Mouse (Mus musculus) embryonic facial prominence, embryonic 13.5 days (tissue): ENCODE results near the gene Hadhb. TPM values are rescaled to one million over a fixed set of nuclear protein-coding genes. Genes with fewer than 3 reads are reported as not detected.

ENCODE experiments used
- ATAC-seq: fragments of 200-750 bp; cut with Nextera tagmentation; 2 replicates; pipeline ENCODE4 v1.8.0; 2017; ENCODE audit warnings: low read depth; ENCODE audit not compliant: insufficient number of reproducible peaks, insufficient read depth, low FRiP score, low TSS enrichment
- H3K27ac ChIP-seq: fragments of 300-500 bp; sonication (generic); 2 replicates; pipeline ENCODE4 v1.5.1; 2015; ENCODE audit warnings: moderate library complexity, mild to moderate bottlenecking, inconsistent platforms
- H3K27me3 ChIP-seq: fragments of 300-500 bp; sonication (generic); 2 replicates; pipeline ENCODE4 v1.6.1; 2015; ENCODE audit warnings: mild to moderate bottlenecking, inconsistent platforms
- H3K36me3 ChIP-seq: fragments of 300-500 bp; sonication (generic); 2 replicates; pipeline ENCODE4 v1.6.1; 2015; ENCODE audit warnings: mild to moderate bottlenecking, inconsistent platforms
- H3K4me1 ChIP-seq: fragments of 300-500 bp; sonication (generic); 2 replicates; pipeline ENCODE4 v1.6.1; 2015; ENCODE audit warnings: inconsistent platforms
- H3K4me2 ChIP-seq: fragments of 300-500 bp; sonication (generic); 2 replicates; pipeline ENCODE4 v1.6.1; 2015; ENCODE audit warnings: moderate library complexity, mild to moderate bottlenecking, inconsistent platforms
- H3K4me3 ChIP-seq: fragments of 300-500 bp; sonication (generic); 2 replicates; pipeline ENCODE4 v1.5.1; 2015; ENCODE audit warnings: mild to moderate bottlenecking, inconsistent platforms
- H3K9ac ChIP-seq: fragments of 300-500 bp; sonication (generic); 2 replicates; pipeline ENCODE4 v1.6.1; 2015; ENCODE audit warnings: mild to moderate bottlenecking, inconsistent platforms
- H3K9me3 ChIP-seq: fragments of 300-500 bp; sonication (generic); 2 replicates; pipeline ENCODE4 v1.6.1; 2016; ENCODE audit warnings: inconsistent platforms
- whole genome bisulfite sequencing: fragments of 180-500 bp; shearing (Covaris S2); methylation state at CpG from one replicate; pipeline ENCODE4 v1.1.7; 2015; ENCODE audit warnings: mixed read lengths; 5-methylcytosine and 5-hydroxymethylcytosine counted together
- polyA plus RNA-seq: library from polyadenylated mRNA; unstranded; fragments of >200 nt; fragmentation: Nextera tagmentation; extraction: Ambion mirVana; gene quantifications from 2 replicates; pipeline ENCODE4 v1.2.1, GENCODE M21; 2015

Hadhb gene
- polyA plus RNA-seq, 1 experiment from 2014 or later: 127 TPM

GRCm38 (mm10) chr5:30113881-30114760 is 40.9 kb upstream of the Hadhb start:
- H3K9me3 ChIP-seq: no peaks in the 10 kb centered on the region
- no peak overlapping the region for H3K27ac ChIP-seq
- peaks cover 77% of the 10 kb centered on the region for H3K27me3 ChIP-seq
- peak overlapping the region; percentile 60 for H3K4me3 ChIP-seq
- under 1% methylated on average over 99 of the region's 103 CpGs for WGBS
- peak; percentile 62; the same call in 1 of the 2 replicates for ATAC-seq
- peak overlapping the region; percentile 95 for H3K4me2 ChIP-seq
- H3K9ac ChIP-seq: peak overlapping the region; percentile 75
- H3K36me3 ChIP-seq: peaks cover 27% of the 10 kb centered on the region
- peaks cover 25% of the 10 kb centered on the region for H3K4me1 ChIP-seq

GRCm38 (mm10) chr5:30114761-30115140 is 40.3 kb upstream of the Hadhb start:
- peaks cover 25% of the 10 kb centered on the region for H3K4me1 ChIP-seq

GRCm38 (mm10) chr5:30115718-30116117 is 39.3 kb upstream of the Hadhb start:
- 27% methylated on average over 10 of the region's 10 CpGs for WGBS
- no peak overlapping the region for H3K4me2 ChIP-seq
- H3K4me3 ChIP-seq: no peak overlapping the region
- H3K9me3 ChIP-seq: no peaks in the 10 kb centered on the region
- no peak overlapping the region for H3K9ac ChIP-seq
- H3K36me3 ChIP-seq: peaks cover 43% of the 10 kb centered on the region
- ATAC-seq: no peak
- peaks cover 19% of the 10 kb centered on the region for H3K4me1 ChIP-seq
- no peak overlapping the region for H3K27ac ChIP-seq
- H3K27me3 ChIP-seq: peaks cover 62% of the 10 kb centered on the region

More at GRCm38 (mm10) chr5:30114761-30115140, 40.3 kb upstream of the Hadhb start:
- under 1% methylated on average over 28 of the region's 28 CpGs for WGBS
- Histone ChIP-seq H3K9ac (peak overlapping the region; percentile 75), H3K27ac (no peak overlapping the region), H3K27me3 (peaks cover 72% of the 10 kb centered on the region), H3K36me3 (peaks cover 33% of the 10 kb centered on the region), H3K4me3 (peak overlapping the region; percentile 60), H3K9me3 (no peaks in the 10 kb centered on the region), H3K4me2 (peak overlapping the region; percentile 95)
- 0 out of 2 replicates have a peak, but pooled peaks have one; percentile 7 for ATAC-seq

GRCm38 (mm10) chr5:30118018-30118417 is 37.0 kb upstream of the Hadhb start:
- Histone ChIP-seq H3K4me2 (no peak overlapping the region), H3K27me3 (peaks cover 39% of the 10 kb centered on the region), H3K36me3 (peaks cover 66% of the 10 kb centered on the region), H3K4me3 (no peak overlapping the region), H3K9ac (no peak overlapping the region), H3K9me3 (no peaks in the 10 kb centered on the region), H3K4me1 (peaks cover 11% of the 10 kb centered on the region; the same call in 1 of the 2 replicates), H3K27ac (no peak overlapping the region)
- ATAC-seq: no peak
- 80% methylated on average over 1 of the region's 1 CpGs for WGBS

- Histone ChIP-seq H3K27ac (no peak overlapping the region), H3K9me3 (no peaks in the 10 kb centered on the region), H3K4me2 (no peak overlapping the region), H3K9ac (no peak overlapping the region), H3K4me3 (no peak overlapping the region), H3K36me3 (peaks cover 77% of the 10 kb centered on the region), H3K4me1 (peaks cover 6% of the 10 kb centered on the region; the same call in 1 of the 2 replicates), H3K27me3 (peaks cover 28% of the 10 kb centered on the region)
- 91% methylated on average over 6 of the region's 6 CpGs for WGBS
- no peak for ATAC-seq
Observed at GRCm38 (mm10) chr5:30119163-30119562, 35.9 kb upstream of the Hadhb start.

- no peak for ATAC-seq
- H3K4me2 ChIP-seq: no peak overlapping the region
- H3K4me1 ChIP-seq: no peaks in the 10 kb centered on the region
- H3K9ac ChIP-seq: no peak overlapping the region
- peaks cover 86% of the 10 kb centered on the region for H3K36me3 ChIP-seq
- peaks cover 18% of the 10 kb centered on the region for H3K27me3 ChIP-seq
- H3K27ac ChIP-seq: no peak overlapping the region
- no peak overlapping the region for H3K4me3 ChIP-seq
- 86% methylated on average over 7 of the region's 7 CpGs for WGBS
- H3K9me3 ChIP-seq: no peaks in the 10 kb centered on the region
Observed at GRCm38 (mm10) chr5:30120106-30120505, 34.9 kb upstream of the Hadhb start.

- 96% methylated on average over 6 of the region's 6 CpGs for WGBS
- Histone ChIP-seq H3K36me3 (peaks cover 97% of the 10 kb centered on the region), H3K9ac (no peak overlapping the region), H3K27ac (no peak overlapping the region), H3K4me1 (no peaks in the 10 kb centered on the region), H3K27me3 (no peaks in the 10 kb centered on the region), H3K4me2 (no peak overlapping the region), H3K9me3 (no peaks in the 10 kb centered on the region), H3K4me3 (no peak overlapping the region)
- no peak for ATAC-seq
Observed at GRCm38 (mm10) chr5:30122481-30122880, 32.6 kb upstream of the Hadhb start.

GRCm38 (mm10) chr5:30125587-30125986 is 29.5 kb upstream of the Hadhb start:
- WGBS: 37% methylated on average over 5 of the region's 5 CpGs
- peaks cover 96% of the 10 kb centered on the region for H3K36me3 ChIP-seq

GRCm38 (mm10) chr5:30126756-30127155 is 28.3 kb upstream of the Hadhb start:
- H3K9me3 ChIP-seq: no peaks in the 10 kb centered on the region

More at GRCm38 (mm10) chr5:30125587-30125986, 29.5 kb upstream of the Hadhb start:
- Histone ChIP-seq H3K9me3 (no peaks in the 10 kb centered on the region), H3K4me1 (no peaks in the 10 kb centered on the region), H3K27ac (no peak overlapping the region), H3K27me3 (no peaks in the 10 kb centered on the region), H3K4me2 (no peak overlapping the region), H3K9ac (no peak overlapping the region), H3K4me3 (no peak overlapping the region)
- no peak for ATAC-seq

GRCm38 (mm10) chr5:30127921-30128597 is 27.0 kb upstream of the Hadhb start:
- 91% methylated on average over 13 of the region's 13 CpGs for WGBS
- no peak overlapping the region for H3K4me2 ChIP-seq
- no peak for ATAC-seq
- no peak overlapping the region for H3K27ac ChIP-seq
- H3K9ac ChIP-seq: no peak overlapping the region
- no peaks in the 10 kb centered on the region for H3K9me3 ChIP-seq
- no peak overlapping the region for H3K4me3 ChIP-seq
- no peaks in the 10 kb centered on the region for H3K27me3 ChIP-seq
- H3K4me1 ChIP-seq: no peaks in the 10 kb centered on the region
- H3K36me3 ChIP-seq: peaks cover 90% of the 10 kb centered on the region

More at GRCm38 (mm10) chr5:30126756-30127155, 28.3 kb upstream of the Hadhb start:
- no peaks in the 10 kb centered on the region for H3K27me3 ChIP-seq
- H3K27ac ChIP-seq: no peak overlapping the region
- no peak overlapping the region for H3K9ac ChIP-seq
- H3K4me2 ChIP-seq: no peak overlapping the region
- no peak for ATAC-seq
- H3K4me3 ChIP-seq: no peak overlapping the region
- peaks cover 90% of the 10 kb centered on the region for H3K36me3 ChIP-seq
- WGBS: 87% methylated on average over 7 of the region's 7 CpGs
- no peaks in the 10 kb centered on the region for H3K4me1 ChIP-seq

GRCm38 (mm10) chr5:30128680-30129079 is 26.4 kb upstream of the Hadhb start:
- no peak overlapping the region for H3K4me3 ChIP-seq
- H3K27ac ChIP-seq: no peak overlapping the region
- H3K27me3 ChIP-seq: no peaks in the 10 kb centered on the region
- H3K9me3 ChIP-seq: no peaks in the 10 kb centered on the region
- WGBS: 91% methylated on average over 6 of the region's 6 CpGs
- no peak overlapping the region for H3K9ac ChIP-seq
- H3K4me2 ChIP-seq: no peak overlapping the region
- ATAC-seq: no peak
- H3K36me3 ChIP-seq: peaks cover 90% of the 10 kb centered on the region
- no peaks in the 10 kb centered on the region for H3K4me1 ChIP-seq
